Mouse (Mus musculus): ENCODE data around the gene Ezr.

Ezr gene

DNA sequence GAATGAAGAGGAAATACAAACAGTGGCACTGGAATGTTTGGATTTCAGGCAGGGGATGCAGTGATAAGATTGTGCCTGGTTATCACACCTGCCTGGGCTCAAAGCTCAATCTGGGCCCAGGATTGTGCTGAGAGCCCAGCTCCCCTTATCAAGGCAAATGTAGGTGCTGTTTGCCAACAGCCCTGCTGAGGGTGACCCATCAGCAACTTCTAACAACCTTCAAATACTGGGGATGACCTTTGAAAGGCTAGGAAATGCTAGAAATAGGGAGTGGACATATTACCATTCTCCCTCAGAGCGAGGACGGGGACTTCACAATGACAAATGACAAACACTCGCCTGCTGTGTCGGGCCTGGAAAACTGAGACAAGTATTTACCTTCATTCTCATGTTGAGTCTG, 15.8 kb downstream of the Ezr start:
- DNase-seq = no peak

- DNase-seq = no peak
These were observed 16.7 kb downstream of the Ezr start for GRCm38 (mm10) chr17:6765886-6766285.

DNA sequence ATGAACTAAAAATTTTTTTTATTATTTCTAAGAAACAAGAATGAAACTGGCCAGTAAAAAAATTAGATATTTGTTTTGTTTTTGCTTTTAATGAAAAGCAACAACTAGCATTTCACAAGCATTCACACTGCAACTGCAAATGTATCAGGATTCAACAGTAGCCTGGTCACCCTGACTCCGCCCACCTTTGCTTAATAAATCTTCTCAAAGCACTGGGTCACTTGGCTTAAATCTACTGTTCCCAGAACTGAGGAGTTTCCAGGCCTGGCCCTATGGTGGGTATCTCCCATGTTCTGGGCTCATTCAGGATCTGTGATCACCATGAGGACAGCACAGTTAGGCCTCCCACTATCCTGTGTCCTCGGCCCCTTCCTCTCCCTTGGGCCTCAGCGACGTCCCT, 17.9 kb downstream of the Ezr start:
- no peak for DNase-seq

GRCm38 (mm10) chr17:6764227-6764593, 18.4 kb downstream of the Ezr start:
- no peak for DNase-seq

GRCm38 (mm10) chr17:6763513-6764226, 18.9 kb downstream of the Ezr start:
- DNase-seq = no peak

- DNase-seq = no peak
These were observed 22.8 kb downstream of the Ezr start for GRCm38 (mm10) chr17:6759717-6760292.

DNA sequence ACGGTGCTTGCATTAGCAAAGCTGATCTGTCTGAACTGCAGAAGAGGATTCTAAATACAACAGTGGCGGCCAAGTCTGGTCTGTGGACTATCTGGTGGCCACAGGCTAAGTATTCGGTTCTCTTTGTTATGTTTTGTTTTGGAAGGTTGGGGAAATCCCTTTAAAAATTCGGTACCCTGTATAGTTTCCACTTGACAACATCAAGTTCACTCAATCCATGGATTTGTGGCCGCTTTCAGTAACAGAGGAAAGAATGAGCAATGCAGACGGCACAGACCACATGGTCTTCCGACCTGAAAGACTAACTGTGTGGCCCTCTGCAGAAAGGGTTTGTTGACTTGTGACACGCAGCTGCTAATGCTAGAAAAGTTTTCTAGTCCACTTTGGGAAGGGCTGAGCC, 23.7 kb downstream of the Ezr start:
- DNase-seq = no peak

DNA sequence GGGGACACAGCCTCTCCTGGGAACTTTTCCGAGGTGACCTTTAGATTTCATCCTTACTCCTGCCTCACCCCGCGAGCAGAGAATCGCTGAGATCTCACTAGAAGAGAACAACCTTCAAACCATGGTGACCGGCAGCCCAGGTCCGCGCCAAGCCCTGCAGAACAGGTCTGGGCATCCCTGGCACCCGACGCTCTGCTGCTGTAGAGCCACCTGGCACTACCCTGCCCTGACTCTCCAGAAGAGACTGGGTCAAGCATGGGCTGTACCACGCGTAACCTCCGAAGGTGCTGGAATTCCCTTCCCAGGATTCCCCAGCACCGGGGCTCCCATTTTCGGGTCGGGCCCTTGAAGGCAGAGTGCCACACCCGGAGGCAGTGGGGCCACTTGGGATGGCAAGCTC, 24.7 kb downstream of the Ezr start:
- DNase-seq = no peak

DNA sequence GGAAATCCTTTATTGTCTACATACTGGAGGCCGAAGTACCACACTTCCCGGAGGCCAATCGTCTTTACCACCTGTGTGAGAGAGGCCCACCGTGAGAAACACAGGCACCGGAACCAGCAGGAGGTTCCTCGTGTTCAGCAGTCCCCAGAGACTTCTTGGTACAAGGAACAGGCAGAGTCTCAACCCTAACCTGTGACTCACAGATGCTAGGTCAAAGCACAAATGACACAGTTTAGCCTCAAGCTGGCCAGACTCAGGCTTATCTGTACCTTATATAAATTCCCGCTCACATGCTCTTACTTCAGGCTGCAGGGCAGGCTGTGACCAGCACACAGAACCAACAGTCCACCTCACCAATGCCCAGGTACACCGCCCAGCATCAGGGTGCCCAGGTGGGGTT, 26.7 kb downstream of the Ezr start:
- DNase-seq = peak; percentile 63

GRCm38 (mm10) chr17:6755176-6755575, 27.4 kb downstream of the Ezr start:
- DNase-seq = peak; percentile 73

DNA sequence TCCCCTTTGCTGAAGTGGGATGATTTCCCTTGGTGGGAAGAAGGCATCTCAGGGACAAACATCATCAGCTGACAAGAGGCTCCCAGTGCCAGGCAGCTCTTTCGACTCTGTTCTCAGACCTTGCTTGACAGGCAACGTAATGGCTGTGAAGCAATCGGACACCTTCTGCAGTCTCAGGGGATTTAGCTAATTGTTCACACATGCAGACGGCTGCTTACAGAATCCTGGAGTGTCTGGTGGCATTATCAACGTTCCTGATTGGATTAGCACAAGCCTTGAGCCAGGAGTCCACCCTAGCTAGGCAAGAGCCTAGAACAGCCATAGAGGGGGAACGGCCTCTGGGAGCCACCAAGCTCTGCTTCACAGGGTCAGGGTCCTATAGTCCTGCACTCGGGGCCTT, 30.2 kb downstream of the Ezr start:
- no peak for DNase-seq

DNA sequence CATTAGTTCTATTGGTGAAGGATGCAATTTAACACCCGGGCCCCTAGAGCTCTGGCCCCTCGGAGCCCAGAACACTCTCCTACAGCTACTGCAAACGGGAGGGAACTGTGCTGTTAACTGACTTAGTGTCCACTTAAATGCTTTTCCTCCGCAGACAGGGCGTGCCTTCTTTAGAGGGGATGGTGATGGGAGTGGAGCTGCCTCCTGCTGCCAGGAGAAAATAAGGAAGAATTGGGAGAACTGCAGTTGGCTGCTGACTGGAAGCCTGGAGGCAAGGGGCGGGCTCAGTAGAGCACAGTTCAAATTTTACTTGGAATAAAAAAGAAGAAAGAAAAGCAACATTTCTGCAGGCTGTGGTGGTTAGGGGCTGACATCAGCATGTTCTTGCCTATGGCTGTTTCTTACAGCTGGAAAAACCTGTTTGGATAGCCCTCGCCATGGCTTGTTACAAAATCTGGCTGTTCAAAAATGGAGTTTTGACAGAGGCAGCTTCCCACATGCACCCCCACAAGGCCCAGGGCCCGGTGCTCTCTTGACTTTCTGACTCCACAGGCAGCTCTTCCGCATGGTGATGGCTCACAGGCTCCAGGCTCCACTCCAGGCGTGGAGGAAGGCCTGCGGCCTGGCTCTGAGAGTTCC, 31.2 kb downstream of the Ezr start:
- no peak for DNase-seq

GRCm38 (mm10) chr17:6748779-6749464, 33.7 kb downstream of the Ezr start:
- no peak for DNase-seq

DNA sequence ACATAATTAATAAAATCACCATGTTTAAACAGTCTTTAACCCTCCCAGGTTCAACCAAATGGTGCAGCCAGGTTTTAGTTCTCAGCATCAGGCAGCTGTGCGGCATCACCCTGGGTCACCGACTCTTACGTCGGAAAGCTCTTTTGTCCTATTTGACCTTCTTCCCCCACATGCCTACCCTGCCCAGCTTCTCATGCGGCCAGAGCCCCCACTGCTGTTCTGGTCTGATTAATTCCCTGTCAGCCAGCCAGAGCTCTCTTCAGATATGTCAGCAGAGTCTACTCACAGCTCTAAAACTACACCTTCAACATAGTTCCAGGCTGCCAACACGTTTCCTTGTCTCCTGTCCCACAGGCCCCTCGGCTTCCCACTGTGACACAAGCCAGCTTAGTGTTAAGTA, 35.1 kb downstream of the Ezr start:
- no peak for DNase-seq

GRCm38 (mm10) chr17:6746452-6747231, 35.9 kb downstream of the Ezr start:
- DNase-seq = peak; percentile 81

DNA sequence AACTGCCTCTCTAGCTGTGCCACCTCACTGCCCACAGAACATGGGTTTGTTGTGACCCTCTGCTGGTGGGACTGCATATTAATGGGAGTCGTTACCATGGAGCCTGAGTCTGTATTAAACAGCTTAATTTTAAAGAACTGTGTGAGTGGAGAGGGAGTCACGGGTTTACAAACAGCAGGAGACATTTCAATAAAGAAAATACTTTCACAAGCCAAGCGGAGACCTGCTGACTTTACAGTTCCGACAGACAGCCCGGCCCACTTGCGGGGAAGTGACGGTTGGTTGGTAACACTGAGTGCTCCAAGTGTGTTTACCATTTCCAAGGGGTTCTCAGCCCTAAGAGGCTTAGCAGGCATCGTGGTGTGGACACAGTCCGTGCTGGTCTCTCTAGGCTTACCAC, 36.6 kb downstream of the Ezr start:
- peak; percentile 64 for DNase-seq

GRCm38 (mm10) chr17:6745503-6745902, 37.1 kb downstream of the Ezr start:
- no peak for DNase-seq

DNA sequence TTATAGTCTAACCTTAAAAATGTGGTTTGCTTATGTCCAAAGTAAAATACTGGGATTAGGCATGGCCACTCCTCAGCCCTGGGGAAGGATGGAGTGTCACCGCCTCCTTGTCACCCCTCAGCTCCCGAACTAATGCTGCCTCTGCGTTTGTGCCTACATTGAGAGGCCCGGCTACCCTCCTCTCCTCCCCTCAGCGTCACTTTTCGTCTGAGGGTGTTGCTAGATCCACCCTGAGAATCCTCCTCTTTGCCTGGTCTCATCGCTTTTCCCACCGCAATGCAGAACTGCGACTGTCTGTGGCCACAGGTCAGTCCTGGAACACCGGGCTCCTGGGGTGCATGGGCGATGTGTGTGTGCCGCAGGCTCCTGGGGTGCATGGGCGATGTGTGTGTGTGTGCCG, 37.7 kb downstream of the Ezr start:
- no peak for DNase-seq

DNA sequence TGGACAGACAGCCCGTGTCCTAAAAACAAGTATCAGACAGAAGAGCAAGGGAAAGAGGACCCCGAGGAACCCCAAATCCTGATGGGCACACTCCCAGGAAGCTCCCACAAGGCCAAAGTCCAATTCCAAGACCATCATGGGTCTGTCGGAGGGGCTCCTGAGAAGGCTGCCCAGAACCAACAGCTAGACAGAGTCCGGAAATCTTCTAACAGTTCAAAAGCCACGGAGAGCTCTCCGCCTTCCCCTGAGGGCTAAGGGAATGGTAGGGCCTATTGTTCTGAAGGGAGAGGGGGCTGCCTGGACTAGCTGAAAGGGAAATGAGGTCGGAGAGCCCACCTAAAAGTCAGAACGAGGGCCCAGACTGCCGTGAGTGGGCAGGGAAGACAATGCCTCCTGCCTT, 38.2 kb downstream of the Ezr start:
- no peak for DNase-seq

GRCm38 (mm10) chr17:6743787-6744239, 38.8 kb downstream of the Ezr start:
- DNase-seq = no peak

GRCm38 (mm10) chr17:6743039-6743575, 39.5 kb downstream of the Ezr start:
- no peak for DNase-seq
